Comparison of ENCODE assay signal across 29 mouse cellular contexts in genomic region chr6:85316211-85316610, GRCm38 (mm10). TPM values are rescaled to one million over a fixed set of nuclear protein-coding genes. Genes with fewer than 3 reads are reported as not detected.
A peak's percentile ranks its signal among the peaks of the same experiment; 100 is the strongest.
DNase-seq lines count a peak whose midpoint lies in the region; ATAC-seq and TF ChIP-seq lines count a peak whose summit lies in the region.
"Had no signal": no experiment of that assay in that cellular context is flagged by ENCODE, and none has a peak within 500 bp of the region (broad histone marks: within the 10 kb centered on the region; RNA-seq: fewer than 3 reads in every experiment).

No protein-coding gene starts in this region.

- TF ChIP-seq EP300 in lung, postnatal 0 days (IDR thresholded peaks at IDR 0.05): peak; percentile 38; the same call in 1 of the 2 replicates

- DNase-seq in forebrain, postnatal 0 days: no peak
- DNase-seq in forebrain, embryonic 11.5 days (ENCODE audit: low spot score): no peak
- no peak for DNase-seq in lung, postnatal 0 days (ENCODE audit: low spot score)
- no peak for DNase-seq in lung, adult 2 months
- peak; percentile 34 for DNase-seq in NIH3T3 (ENCODE audit: low read depth)
- no peak for DNase-seq in left cerebral cortex, postnatal 4 days
- DNase-seq in kidney, adult 18-20 months: no peak
- DNase-seq: adrenal gland, postnatal 10 days; adrenal gland, postnatal 36 days; cerebellum, adult 18-20 months; cerebellum, postnatal 10 days; cerebellum, postnatal 36 days; embryo, embryonic 11 days; gastrocnemius, postnatal 25 days; heart, adult 18-20 months; kidney, adult 2 months had no signal

- no peak overlapping the region for H3K4me3 ChIP-seq in forebrain, postnatal 0 days (ENCODE audit: low read depth, low read length)
- H3K4me3 ChIP-seq in forebrain, embryonic 11.5 days (ENCODE audit: low read depth, low read length): no peak overlapping the region
- H3K4me3 ChIP-seq in lung, postnatal 0 days (ENCODE audit: low read depth, low read length): no peak overlapping the region
- H3K4me3 ChIP-seq in lung, adult 2 months (replicated peaks; ENCODE audit: extremely low read depth, low read depth, low read length): no peak overlapping the region
- H3K4me3 ChIP-seq: embryonic facial prominence, embryonic 10.5 days; embryonic facial prominence, embryonic 13.5 days; erythroblast, embryonic 14.5 days; forebrain, embryonic 13.5 days; heart, embryonic 10.5 days; heart, embryonic 13.5 days; hindbrain, embryonic 12.5 days had no signal

- TF ChIP-seq CTCF in forebrain, postnatal 0 days (IDR thresholded peaks at IDR 0.05; ENCODE audit: low read depth): peak; percentile 14; the same call in 1 of the 2 replicates
- peak; percentile 30 for TF ChIP-seq CTCF in lung, postnatal 0 days (IDR thresholded peaks at IDR 0.05)
- no peak for TF ChIP-seq CTCF in lung, adult 2 months (IDR thresholded peaks at IDR 0.05; ENCODE audit: insufficient read depth, low read length)

- H3K4me1 ChIP-seq in forebrain, postnatal 0 days (ENCODE audit: insufficient read depth): peaks cover 11% of the 10 kb centered on the region
- peaks cover 14% of the 10 kb centered on the region; the same call in 1 of the 2 replicates for H3K4me1 ChIP-seq in forebrain, embryonic 11.5 days (replicated peaks; ENCODE audit: control insufficient read depth, insufficient read depth, low read length)
- no peaks in the 10 kb centered on the region for H3K4me1 ChIP-seq in lung, postnatal 0 days (ENCODE audit: insufficient read depth, low read depth, low read length)
- no peaks in the 10 kb centered on the region for H3K4me1 ChIP-seq in lung, adult 2 months (ENCODE audit: control insufficient read depth, insufficient read depth, low read length)
- H3K4me1 ChIP-seq: heart, embryonic 10.5 days; heart, embryonic 13.5 days had no signal

- H3K9ac ChIP-seq in forebrain, postnatal 0 days: no peak overlapping the region
- H3K9ac ChIP-seq in forebrain, embryonic 11.5 days (ENCODE audit: low read length): no peak overlapping the region
- no peak overlapping the region for H3K9ac ChIP-seq in lung, postnatal 0 days (replicated peaks; ENCODE audit: low read depth)
- H3K9ac ChIP-seq: embryonic facial prominence, embryonic 13.5 days; forebrain, embryonic 13.5 days; heart, embryonic 13.5 days; hindbrain, embryonic 12.5 days had no signal

- ATAC-seq in forebrain, postnatal 0 days: no peak
- no peak for ATAC-seq in forebrain, embryonic 11.5 days (replicated peaks; ENCODE audit: low FRiP score)
- ATAC-seq in lung, postnatal 0 days: peak; percentile 48
- ATAC-seq: CD4-positive, CD25-positive, alpha-beta regulatory T cell, adult 4 months; forebrain, embryonic 13.5 days; forebrain, embryonic 16.5 days; hindbrain, embryonic 16.5 days; inflammation-experienced regulatory T-cells, adult 6 months; intestine, embryonic 16.5 days had no signal

- 0 out of 2 replicates have a peak, but pooled peaks cover 5% of the 10 kb centered on the region for H3K36me3 ChIP-seq in forebrain, postnatal 0 days (ENCODE audit: insufficient read depth)
- H3K36me3 ChIP-seq in forebrain, embryonic 11.5 days (ENCODE audit: control insufficient read depth, insufficient read depth, low read length): no peaks in the 10 kb centered on the region; the same call in 1 of the 2 replicates
- no peaks in the 10 kb centered on the region for H3K36me3 ChIP-seq in lung, postnatal 0 days (ENCODE audit: insufficient read depth, low read length)
- H3K36me3 ChIP-seq: embryonic facial prominence, embryonic 13.5 days; G1E; heart, embryonic 10.5 days; hindbrain, embryonic 12.5 days had no signal

- no peaks in the 10 kb centered on the region for H3K9me3 ChIP-seq in forebrain, postnatal 0 days (ENCODE audit: low read length)
- H3K9me3 ChIP-seq in forebrain, embryonic 11.5 days (ENCODE audit: control insufficient read depth, low read length): no peaks in the 10 kb centered on the region
- H3K9me3 ChIP-seq in lung, postnatal 0 days (ENCODE audit: low read length): no peaks in the 10 kb centered on the region
- H3K9me3 ChIP-seq: embryonic facial prominence, embryonic 10.5 days; embryonic facial prominence, embryonic 13.5 days; forebrain, embryonic 13.5 days; G1E; heart, embryonic 10.5 days; heart, embryonic 13.5 days; hindbrain, embryonic 12.5 days had no signal

- H3K27ac ChIP-seq in forebrain, postnatal 0 days (ENCODE audit: low read depth, low read length): no peak overlapping the region
- no peak overlapping the region for H3K27ac ChIP-seq in forebrain, embryonic 11.5 days (ENCODE audit: low read depth, low read length)
- H3K27ac ChIP-seq in lung, postnatal 0 days (ENCODE audit: low read length): no peak overlapping the region
- H3K27ac ChIP-seq: embryonic facial prominence, embryonic 10.5 days; embryonic facial prominence, embryonic 13.5 days; forebrain, embryonic 13.5 days; heart, embryonic 10.5 days; heart, embryonic 13.5 days; hindbrain, embryonic 12.5 days had no signal

- TF ChIP-seq POLR2A in lung, adult 2 months (IDR thresholded peaks at IDR 0.05; ENCODE audit: borderline replicate concordance, extremely low read depth, low read depth, low read length): no peak

- WGBS in forebrain, postnatal 0 days: 81% methylated on average over 2 of the region's 2 CpGs
- 85% methylated on average over 2 of the region's 2 CpGs for WGBS in forebrain, embryonic 11.5 days
- WGBS in lung, postnatal 0 days: 76% methylated on average over 2 of the region's 2 CpGs
- 72% methylated on average over 2 of the region's 2 CpGs for WGBS in lung, adult 2 months

- no peaks in the 10 kb centered on the region for H3K27me3 ChIP-seq in forebrain, postnatal 0 days (ENCODE audit: insufficient read depth, low read length)
- H3K27me3 ChIP-seq in forebrain, embryonic 11.5 days (ENCODE audit: control insufficient read depth, insufficient read depth, low read length): no peaks in the 10 kb centered on the region
- no peaks in the 10 kb centered on the region for H3K27me3 ChIP-seq in lung, postnatal 0 days (replicated peaks; ENCODE audit: insufficient read depth, low read length)
- H3K27me3 ChIP-seq: embryonic facial prominence, embryonic 13.5 days; forebrain, embryonic 13.5 days; heart, embryonic 13.5 days; hindbrain, embryonic 12.5 days had no signal

- H3K4me2 ChIP-seq in forebrain, postnatal 0 days (ENCODE audit: low read depth): no peak overlapping the region
- no peak overlapping the region for H3K4me2 ChIP-seq in forebrain, embryonic 11.5 days (ENCODE audit: low read depth, low read length, severe bottlenecking)
- no peak overlapping the region for H3K4me2 ChIP-seq in lung, postnatal 0 days (replicated peaks; ENCODE audit: low read depth, low read length)
- H3K4me2 ChIP-seq: embryonic facial prominence, embryonic 13.5 days; forebrain, embryonic 13.5 days; heart, embryonic 13.5 days; hindbrain, embryonic 12.5 days had no signal

- intact Hi-C loops in left cerebral cortex, postnatal 4 days (cut with DNase I): no loop called here

RNA-seq across cellular contexts. Expression of gene Sfxn5, which starts 17.0 kb away (rescaled TPM):
- 49.9 and 55.6 TPM in 2 replicates for total RNA-seq in forebrain, postnatal 0 days (2014; rRNA removed)
- 39.1 and 49.1 TPM in 2 replicates for polyA plus RNA-seq in forebrain, postnatal 0 days (2015; fragmentation: Nextera tagmentation; extraction: Ambion mirVana)
- polyA plus RNA-seq in forebrain, embryonic 11.5 days (2014; fragmentation: Nextera tagmentation; extraction: Ambion mirVana): 12.5 and 13.8 TPM in 2 replicates
- polyA plus RNA-seq in lung, postnatal 0 days (2015; fragmentation: Nextera tagmentation; extraction: Ambion mirVana): 8.0 and 9.9 TPM in 2 replicates
- polyA plus RNA-seq in lung, adult 2 months (2012; rRNA removed): 8.0 and 8.2 TPM in 2 replicates
- 10 to 100 TPM; 63.9 to 69.7 TPM for total RNA-seq in left cerebral cortex, postnatal 4 days (2021)

RNA-seq across cellular contexts. Expression of gene Rab11fip5, which starts 58.2 kb away (rescaled TPM):
- total RNA-seq in forebrain, postnatal 0 days (2014; rRNA removed): 31.8 and 41.2 TPM in 2 replicates
- polyA plus RNA-seq in forebrain, postnatal 0 days (2015; fragmentation: Nextera tagmentation; extraction: Ambion mirVana): 17.2 and 19.8 TPM in 2 replicates
- polyA plus RNA-seq in forebrain, embryonic 11.5 days (2014; fragmentation: Nextera tagmentation; extraction: Ambion mirVana): 4.5 and 5.1 TPM in 2 replicates
- polyA plus RNA-seq in lung, postnatal 0 days (2015; fragmentation: Nextera tagmentation; extraction: Ambion mirVana): 11.2 and 12.2 TPM in 2 replicates
- polyA plus RNA-seq in lung, adult 2 months (2012; rRNA removed): 20.0 and 24.9 TPM in 2 replicates
- total RNA-seq in left cerebral cortex, postnatal 4 days (2021): 10 to 100 TPM; 51.7 to 54.1 TPM
- polyA plus RNA-seq: G1E had no signal
